Mouse (Mus musculus) cerebral cortex, adult 2 months (tissue): ENCODE measurements around the gene Itga2b.

Experiments used
- WGBS: fragments of 180-500 bp; shearing (Covaris S2); methylation state at CpG from one replicate; pipeline ENCODE4 v1.1.7; 2018; 5-methylcytosine and 5-hydroxymethylcytosine counted together

Gene Itga2b

DNA sequence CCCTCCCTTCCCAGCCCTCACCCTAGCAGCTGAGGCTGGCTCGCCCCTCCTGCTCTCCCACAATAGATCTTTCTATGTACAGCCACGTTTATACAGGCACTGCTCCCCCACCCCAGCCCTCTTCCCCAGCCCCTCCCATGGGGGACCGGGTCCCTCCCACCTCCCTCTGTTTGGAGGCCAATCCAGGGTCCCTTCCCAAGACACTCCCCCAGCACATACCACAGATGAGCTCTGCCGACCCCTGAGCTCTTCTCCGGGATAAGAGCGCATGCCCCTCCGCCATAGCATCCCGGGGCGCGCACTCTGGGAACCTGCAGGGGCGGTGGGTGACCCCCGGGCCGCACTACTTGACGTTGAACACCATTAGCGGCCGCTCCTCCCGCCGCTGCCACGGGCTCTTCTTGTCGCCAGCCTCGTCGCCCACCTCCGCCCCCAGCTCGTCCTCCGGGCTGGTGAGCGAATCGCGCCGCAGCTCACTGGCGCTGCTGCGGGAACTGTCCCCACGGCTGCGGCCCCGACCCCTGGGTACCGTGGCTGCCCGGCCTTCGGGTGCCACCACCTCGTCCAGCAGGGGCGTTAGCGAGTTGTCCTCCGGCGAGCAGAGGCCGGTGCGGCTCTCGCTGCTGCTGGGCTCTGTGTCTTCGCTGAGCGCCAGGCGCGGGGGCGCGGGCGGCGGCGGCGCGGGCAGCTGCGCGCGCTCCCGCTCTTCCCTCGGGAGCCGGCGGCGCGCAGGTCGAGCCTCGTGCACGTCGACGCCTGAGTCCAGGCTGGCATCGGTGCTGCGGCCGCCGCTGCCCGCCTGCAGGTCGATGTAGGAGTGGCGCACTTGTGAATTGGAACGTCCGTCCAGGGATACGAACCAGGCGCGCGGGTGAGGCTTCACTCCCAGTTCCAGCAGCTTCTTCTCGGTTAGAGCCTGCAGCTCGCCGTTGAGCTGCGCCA lies 32.5 kb downstream of the Itga2b start:
- WGBS, result 20% methylated on average over 87 of the region's 87 CpGs

DNA sequence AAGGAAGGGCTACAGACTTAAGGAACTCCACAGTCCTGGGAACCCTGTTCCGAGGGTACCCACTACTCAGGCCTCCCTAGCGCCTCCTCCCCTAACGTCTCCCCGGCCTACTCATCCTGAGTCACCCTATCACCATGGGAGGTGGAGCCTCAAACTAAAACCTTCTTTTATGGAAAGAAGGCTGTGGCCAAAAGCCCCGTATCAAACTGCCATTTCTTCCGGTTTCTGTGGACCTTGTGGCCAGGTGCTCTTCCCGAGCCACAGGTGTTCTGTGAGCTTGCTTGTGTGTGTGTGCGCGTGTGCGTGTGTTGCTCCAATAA lies 33.5 kb downstream of the Itga2b start:
- WGBS, result 59% methylated on average over 10 of the region's 10 CpGs

- WGBS, result 82% methylated on average over 18 of the region's 18 CpGs
Observed at GRCm38 (mm10) chr11:102435754-102436470, 34.0 kb downstream of the Itga2b start.

DNA sequence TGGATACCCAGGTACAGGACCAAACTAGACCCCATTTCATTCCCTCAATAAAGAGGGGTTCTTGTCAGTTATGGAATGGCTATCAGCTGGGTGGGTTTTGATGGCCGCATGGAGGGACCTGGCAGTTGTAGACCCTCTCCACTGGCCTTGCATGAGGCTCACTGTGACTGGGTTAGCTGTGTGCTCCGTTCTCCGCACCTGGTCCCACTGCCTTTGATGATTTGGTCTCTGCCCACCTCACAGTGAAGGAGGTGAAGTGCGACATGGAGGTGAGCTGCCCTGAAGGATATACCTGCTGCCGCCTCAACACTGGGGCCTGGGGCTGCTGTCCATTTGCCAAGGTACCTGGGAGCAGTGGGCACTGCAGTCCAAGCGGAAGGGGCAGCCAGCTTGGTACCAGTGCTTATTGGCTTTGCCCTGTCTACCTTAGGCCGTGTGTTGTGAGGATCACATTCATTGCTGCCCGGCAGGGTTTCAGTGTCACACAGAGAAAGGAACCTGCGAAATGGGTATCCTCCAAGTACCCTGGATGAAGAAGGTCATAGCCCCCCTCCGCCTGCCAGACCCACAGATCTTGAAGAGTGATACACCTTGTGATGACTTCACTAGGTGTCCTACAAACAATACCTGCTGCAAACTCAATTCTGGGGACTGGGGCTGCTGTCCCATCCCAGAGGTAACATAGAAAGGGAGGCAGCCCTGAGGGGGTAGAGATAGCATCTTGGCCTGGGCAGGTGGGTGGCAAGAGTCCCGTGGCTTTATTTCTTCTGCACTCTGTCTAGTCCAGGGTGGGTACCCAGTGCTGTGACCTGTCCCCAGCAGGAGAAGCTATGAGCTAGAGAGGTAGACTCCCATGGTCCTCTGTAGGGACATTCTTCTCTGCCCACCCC lies 34.9 kb downstream of the Itga2b start:
- 86% methylated on average over 11 of the region's 11 CpGs for WGBS

- WGBS, result 6% methylated on average over 7 of the region's 7 CpGs
Observed at GRCm38 (mm10) chr11:102434406-102434805, 35.5 kb downstream of the Itga2b start.

- WGBS, result 84% methylated on average over 7 of the region's 7 CpGs
Observed at GRCm38 (mm10) chr11:102433866-102434265, 36.1 kb downstream of the Itga2b start.

DNA sequence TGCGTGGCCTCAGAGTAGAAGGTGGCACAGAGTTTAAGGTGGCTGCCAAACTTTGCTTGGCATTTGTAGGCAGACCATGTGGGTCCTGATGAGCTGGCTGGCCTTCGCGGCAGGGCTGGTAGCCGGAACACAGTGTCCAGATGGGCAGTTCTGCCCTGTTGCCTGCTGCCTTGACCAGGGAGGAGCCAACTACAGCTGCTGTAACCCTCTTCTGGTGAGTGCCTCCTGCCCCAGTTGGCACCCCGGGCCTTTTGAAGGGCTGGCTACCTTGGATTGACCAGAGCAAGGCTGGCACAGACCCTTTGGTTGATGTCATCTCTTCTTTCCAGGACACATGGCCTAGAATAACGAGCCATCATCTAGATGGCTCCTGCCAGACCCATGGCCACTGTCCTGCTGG lies 37.0 kb downstream of the Itga2b start:
- WGBS, result 46% methylated on average over 6 of the region's 6 CpGs

- 45% methylated on average over 16 of the region's 16 CpGs for WGBS
Observed at GRCm38 (mm10) chr11:102432115-102432843, 37.6 kb downstream of the Itga2b start.

- WGBS, result 64% methylated on average over 3 of the region's 3 CpGs
Observed at GRCm38 (mm10) chr11:102431728-102432114, 38.2 kb downstream of the Itga2b start.

DNA sequence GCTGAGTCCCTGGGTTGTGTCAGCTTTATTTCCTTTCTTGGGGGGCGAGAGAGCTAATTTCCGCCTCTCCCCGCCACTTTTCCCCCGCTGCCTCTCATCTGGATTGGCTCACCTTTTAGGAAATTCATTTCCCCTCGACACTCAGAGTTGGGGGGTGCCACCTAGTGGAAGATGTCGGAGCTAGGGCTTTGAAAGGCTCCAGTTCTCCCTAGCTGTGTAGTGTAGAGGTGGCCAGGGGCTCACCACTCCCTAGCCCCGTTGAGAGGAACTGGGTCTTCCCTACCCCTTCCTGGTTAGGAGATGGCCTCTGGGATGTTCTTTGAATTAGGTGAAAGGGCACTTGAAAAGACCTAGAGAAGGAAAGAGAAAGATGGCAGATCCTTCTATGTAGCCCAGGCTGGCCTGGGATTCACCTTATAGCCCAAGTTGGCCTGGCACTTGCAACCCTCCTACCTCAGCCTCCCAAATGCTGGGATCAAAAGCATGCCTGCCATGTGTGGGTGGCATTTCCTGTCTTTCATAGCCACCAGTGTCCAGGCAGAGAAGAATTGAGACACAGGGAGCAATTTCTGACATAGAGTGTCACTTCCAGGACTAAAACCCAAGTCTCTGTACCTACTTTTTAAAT lies 38.8 kb downstream of the Itga2b start:
- under 1% methylated on average over 7 of the region's 7 CpGs for WGBS

DNA sequence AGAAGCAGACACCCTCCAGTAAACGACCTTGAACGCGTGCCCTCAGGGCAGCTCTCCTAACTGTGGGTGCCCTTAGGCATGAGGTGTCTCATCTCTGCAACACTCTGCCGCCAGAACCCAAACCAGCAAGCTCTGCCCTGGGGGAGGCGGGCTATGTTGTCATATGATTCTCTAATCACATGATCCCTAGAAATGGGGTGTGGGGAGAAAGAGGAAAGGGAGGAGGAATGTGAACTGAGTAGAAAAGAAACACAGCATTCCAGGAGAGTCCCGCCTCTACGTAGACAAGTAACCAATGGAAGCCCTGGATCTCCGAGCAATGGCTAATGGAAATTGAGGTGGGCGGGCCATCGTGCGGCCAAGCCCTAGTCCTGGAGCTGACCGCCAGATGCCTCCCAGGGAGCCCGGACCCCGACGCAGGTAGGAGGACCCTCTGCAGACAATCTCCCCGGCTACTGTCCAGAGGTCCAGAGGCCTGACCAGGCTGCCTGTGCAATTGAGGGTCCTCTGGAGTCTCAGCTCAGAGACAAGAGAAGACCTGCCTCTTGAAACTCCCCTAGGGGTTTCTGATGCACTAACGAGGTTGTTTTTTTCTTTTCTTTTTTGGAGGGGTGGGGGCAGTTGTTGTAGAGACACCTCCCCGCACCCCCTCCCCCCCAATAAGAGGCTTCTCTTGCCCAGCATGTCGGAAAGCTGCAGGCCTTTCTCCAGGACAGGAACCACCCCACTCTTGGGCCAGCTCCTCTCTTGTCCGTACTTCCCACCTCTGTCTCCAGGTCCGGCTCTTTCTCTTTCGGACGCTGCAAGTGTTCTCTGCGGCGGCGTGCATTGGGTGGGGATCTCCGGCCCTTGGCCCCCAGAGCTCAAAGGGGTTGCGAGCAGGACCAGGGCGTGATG lies 39.6 kb downstream of the Itga2b start, which contains the start of gene Grn:
Grn (plus strand) TSS at position 195 of the 897 bp plus-strand sequence.
- WGBS, result 0% methylated on average over 29 of the region's 29 CpGs

GRCm38 (mm10) chr11:102429551-102429950 lies 40.4 kb downstream of the Itga2b start:
- 42% methylated on average over 3 of the region's 3 CpGs for WGBS

GRCm38 (mm10) chr11:102428981-102429540 lies 40.9 kb downstream of the Itga2b start:
- WGBS, result 66% methylated on average over 8 of the region's 8 CpGs

GRCm38 (mm10) chr11:102425555-102426316 lies 44.2 kb downstream of the Itga2b start:
- 85% methylated on average over 8 of the region's 8 CpGs for WGBS

DNA sequence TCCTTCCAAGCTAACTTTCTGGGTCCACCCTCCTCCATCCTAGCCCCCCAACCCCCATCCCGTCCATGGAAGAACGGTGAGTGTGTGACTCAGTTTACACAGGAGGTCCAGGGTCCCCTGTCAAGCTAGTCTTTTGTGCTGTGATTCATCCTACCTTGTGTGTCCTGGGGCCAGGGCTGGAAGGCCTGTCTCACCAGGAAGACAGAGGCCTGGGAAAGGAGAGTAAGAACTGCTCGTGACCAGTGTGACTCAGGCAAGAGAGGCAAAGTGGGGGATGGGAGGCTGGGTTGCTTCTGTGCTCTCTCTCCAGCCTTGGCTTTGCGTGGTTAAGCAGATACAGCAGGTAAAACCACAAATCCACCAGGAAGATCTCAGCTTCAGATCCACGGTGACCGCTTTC lies 45.3 kb downstream of the Itga2b start:
- 91% methylated on average over 6 of the region's 6 CpGs for WGBS

GRCm38 (mm10) chr11:102421559-102421958 lies 48.4 kb downstream of the Itga2b start:
- 64% methylated on average over 8 of the region's 8 CpGs for WGBS

DNA sequence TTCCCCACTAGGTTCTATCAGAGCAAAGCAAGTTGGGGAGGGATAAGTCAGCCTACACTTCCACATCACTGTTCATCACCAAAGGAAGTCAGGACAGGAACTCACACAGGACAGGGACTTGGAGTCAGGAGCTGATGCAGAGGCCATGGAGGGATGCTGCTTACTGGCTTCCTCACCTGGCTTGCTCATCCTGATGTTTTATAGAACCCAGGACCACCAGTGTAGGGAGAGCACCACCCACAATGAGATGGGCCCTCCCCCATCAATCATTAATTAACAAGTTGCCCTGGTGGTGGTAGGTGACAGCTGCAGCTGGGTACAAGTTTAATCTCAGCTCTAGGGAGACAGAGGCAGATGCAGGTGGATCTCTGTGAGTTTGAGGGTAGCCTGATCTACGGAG lies 52.8 kb downstream of the Itga2b start:
- WGBS, result 86% methylated on average over 1 of the region's 1 CpGs

DNA sequence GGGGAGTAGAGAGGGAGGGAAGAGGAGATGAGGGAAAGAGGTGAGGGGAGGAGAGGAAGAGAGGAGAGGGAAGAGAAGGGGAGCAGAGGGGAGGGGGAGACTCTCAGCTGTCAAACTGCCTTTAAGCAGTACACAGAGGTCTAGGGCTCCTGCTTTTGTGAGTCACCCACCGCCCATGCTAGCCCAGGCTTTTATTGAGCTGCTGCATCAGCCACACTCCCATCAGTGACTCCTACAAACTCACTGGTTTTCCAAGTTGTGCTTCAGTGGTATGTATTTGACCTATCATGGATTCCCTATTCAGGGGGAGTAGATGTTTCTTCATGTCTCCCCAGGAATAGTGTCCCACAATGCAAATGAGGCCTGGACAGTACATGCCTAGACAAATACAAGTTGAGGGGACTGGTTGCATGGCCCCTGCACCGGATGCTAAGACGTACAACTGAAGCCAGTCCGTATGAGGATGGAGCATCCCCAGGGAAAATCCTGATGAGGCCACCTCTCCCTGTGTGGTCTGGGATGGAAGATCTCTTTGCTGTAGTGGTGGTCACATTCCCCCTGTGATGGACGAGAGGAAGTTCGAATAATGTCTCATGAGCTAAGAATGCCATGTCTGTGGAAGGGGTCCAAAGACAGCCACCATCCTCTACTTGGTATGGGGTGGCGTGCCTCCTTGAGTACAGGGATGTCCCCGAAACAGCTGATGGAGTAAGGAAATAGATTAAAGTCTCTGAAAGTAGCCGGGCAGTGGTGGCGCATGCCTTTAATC lies 54.7 kb downstream of the Itga2b start:
- WGBS, result 83% methylated on average over 10 of the region's 10 CpGs
